Mouse (Mus musculus): ENCODE results near the gene Fads3.

GRCm38 (mm10) chr19:10056686-10057085, 15.3 kb downstream of the Fads3 start:
- TF ChIP-seq CTCF (IDR thresholded peaks at IDR 0.05; ENCODE audit: control insufficient read depth, insufficient read depth, low read length) (no peak), POLR2A (IDR thresholded peaks at IDR 0.05; ENCODE audit: borderline replicate concordance, control insufficient read depth, low read depth, low read length) (no peak)
